Mouse (Mus musculus): Measurements from ENCODE around the gene Hnrnpab.

Gene Hnrnpab

GRCm38 (mm10) chr11:51602253-51602652 lies 4.4 kb downstream of the Hnrnpab start:
- DNase-seq = no peak

- DNase-seq = no peak
Measured at GRCm38 (mm10) chr11:51597553-51597952, 9.1 kb downstream of the Hnrnpab start.

GRCm38 (mm10) chr11:51595459-51596083 lies 11.1 kb downstream of the Hnrnpab start:
- no peak for DNase-seq

- no peak for DNase-seq
Measured at GRCm38 (mm10) chr11:51594715-51595350, 11.8 kb downstream of the Hnrnpab start.

GRCm38 (mm10) chr11:51593849-51594248 lies 12.8 kb downstream of the Hnrnpab start:
- DNase-seq = no peak

GRCm38 (mm10) chr11:51593368-51593767 lies 13.3 kb downstream of the Hnrnpab start:
- no peak for DNase-seq

GRCm38 (mm10) chr11:51591915-51592314 lies 14.7 kb downstream of the Hnrnpab start:
- no peak for DNase-seq

GRCm38 (mm10) chr11:51591168-51591567 lies 15.5 kb downstream of the Hnrnpab start:
- no peak for DNase-seq

- DNase-seq = no peak
Measured at GRCm38 (mm10) chr11:51590002-51590401, 16.6 kb downstream of the Hnrnpab start.

- DNase-seq = no peak
Measured at GRCm38 (mm10) chr11:51588833-51589232, 17.8 kb downstream of the Hnrnpab start.

- DNase-seq = no peak
Measured at GRCm38 (mm10) chr11:51587059-51587458, 19.6 kb downstream of the Hnrnpab start.

- no peak for DNase-seq
Measured at GRCm38 (mm10) chr11:51586411-51586810, 20.2 kb downstream of the Hnrnpab start.

GRCm38 (mm10) chr11:51585608-51586252 lies 20.9 kb downstream of the Hnrnpab start:
- DNase-seq = no peak

- peak; percentile 96 for DNase-seq
Measured at GRCm38 (mm10) chr11:51584431-51585248, 22.0 kb downstream of the Hnrnpab start, which contains the start of gene Phykpl. Gene Phykpl (plus strand): TSS chr11:51584757.

GRCm38 (mm10) chr11:51584057-51584430 lies 22.6 kb downstream of the Hnrnpab start:
- no peak for DNase-seq

- peak; percentile 58 for DNase-seq
Measured at GRCm38 (mm10) chr11:51582713-51583112, 23.9 kb downstream of the Hnrnpab start.

- no peak for DNase-seq
Measured at GRCm38 (mm10) chr11:51579024-51579423, 27.6 kb downstream of the Hnrnpab start.

- DNase-seq = no peak
Measured at GRCm38 (mm10) chr11:51577587-51577986, 29.1 kb downstream of the Hnrnpab start.

GRCm38 (mm10) chr11:51576454-51576853 lies 30.2 kb downstream of the Hnrnpab start:
- DNase-seq = no peak

- no peak for DNase-seq
Measured at GRCm38 (mm10) chr11:51568801-51569200, 37.8 kb downstream of the Hnrnpab start.

GRCm38 (mm10) chr11:51565951-51566350 lies 40.7 kb downstream of the Hnrnpab start:
- DNase-seq = no peak

GRCm38 (mm10) chr11:51565062-51565461 lies 41.6 kb downstream of the Hnrnpab start:
- no peak for DNase-seq

- no peak for DNase-seq
Measured at GRCm38 (mm10) chr11:51563276-51563675, 43.4 kb downstream of the Hnrnpab start.

All from cerebellum, adult 11 months (tissue).